Mouse (Mus musculus) embryonic facial prominence, embryonic 15.5 days (tissue): ENCODE results near the gene Socs2. TPM values are rescaled to one million over a fixed set of nuclear protein-coding genes. Genes with fewer than 3 reads are reported as not detected.
A peak's percentile ranks its signal among the peaks of the same experiment; 100 is the strongest.
"Not testable (repeated sequence)": the region's sequence is repeated elsewhere in the genome, so short reads cannot be mapped to it uniquely, and the experiment has no call there.

Source experiments
- ATAC-seq: fragments of 200-750 bp; cut with Nextera tagmentation; 2 replicates; pipeline ENCODE4 v1.8.0; 2017; ENCODE audit warnings: low read depth, moderate TSS enrichment; ENCODE audit not compliant: insufficient number of reproducible peaks, low FRiP score, low TSS enrichment
- H3K27ac ChIP-seq: fragments of 300-500 bp; sonication (generic); replicated peaks from 2 replicates; pipeline ENCODE4 v1.5.1; 2015; ENCODE audit warnings: mild to moderate bottlenecking, inconsistent platforms
- H3K27me3 ChIP-seq: fragments of 300-500 bp; sonication (generic); 2 replicates; pipeline ENCODE4 v1.6.1; 2015; ENCODE audit warnings: inconsistent platforms
- H3K36me3 ChIP-seq: fragments of 300-500 bp; sonication (generic); 2 replicates; pipeline ENCODE4 v1.6.1; 2015; ENCODE audit warnings: mild to moderate bottlenecking, inconsistent platforms
- H3K4me1 ChIP-seq: fragments of 300-500 bp; sonication (generic); 2 replicates; pipeline ENCODE4 v1.6.1; 2015; ENCODE audit warnings: inconsistent platforms
- H3K4me2 ChIP-seq: fragments of 300-500 bp; sonication (generic); replicated peaks from 2 replicates; pipeline ENCODE4 v1.6.1; 2015; ENCODE audit warnings: mild to moderate bottlenecking, inconsistent platforms
- H3K4me3 ChIP-seq: fragments of 300-500 bp; sonication (generic); replicated peaks from 2 replicates; pipeline ENCODE4 v1.5.1; 2015; ENCODE audit warnings: mild to moderate bottlenecking, inconsistent platforms
- H3K9ac ChIP-seq: fragments of 300-500 bp; sonication (generic); 2 replicates; pipeline ENCODE4 v1.6.1; 2015; ENCODE audit warnings: inconsistent platforms
- H3K9me3 ChIP-seq: fragments of 300-500 bp; sonication (generic); replicated peaks from 2 replicates; pipeline ENCODE4 v1.6.1; 2016; ENCODE audit warnings: inconsistent platforms
- WGBS: fragments of 180-500 bp; shearing (Covaris S2); methylation state at CpG from one replicate; pipeline ENCODE4 v1.1.7; 2015; 5-methylcytosine and 5-hydroxymethylcytosine counted together
- polyA plus RNA-seq: library from polyadenylated mRNA; unstranded; fragments of >200 nt; fragmentation: Nextera tagmentation; extraction: Ambion mirVana; gene quantifications from 2 replicates; pipeline ENCODE4 v1.2.1, GENCODE M21; 2015

Socs2 gene
- polyA plus RNA-seq, 1 experiment from 2014 or later, result 74.6 TPM

DNA sequence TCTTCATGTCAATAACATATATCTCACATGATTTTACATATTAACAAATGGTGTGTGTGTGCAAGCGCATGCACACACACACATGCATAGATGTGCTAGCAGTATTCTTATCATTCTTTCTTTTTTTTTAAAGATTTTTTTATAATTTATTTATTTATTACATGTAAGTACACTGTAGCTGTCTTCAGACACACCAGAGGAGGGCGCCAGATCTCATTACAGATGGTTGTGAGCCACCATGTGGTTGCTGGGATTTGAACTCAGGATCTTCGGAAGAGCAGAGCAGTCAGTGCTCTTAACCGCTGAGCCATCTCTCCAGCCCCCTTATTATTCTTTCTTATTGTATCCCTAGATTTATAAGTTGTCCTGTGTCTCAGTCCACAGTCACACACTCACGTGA, 27.2 kb downstream of the Socs2 start:
- H3K4me3 ChIP-seq, H3K36me3 ChIP-seq, H3K27ac ChIP-seq, ATAC-seq, H3K9ac ChIP-seq, H3K4me2 ChIP-seq, H3K4me1 ChIP-seq, H3K27me3 ChIP-seq, H3K9me3 ChIP-seq: not testable (repeated sequence)
- WGBS, result 91% methylated on average over 5 of the region's 5 CpGs

DNA sequence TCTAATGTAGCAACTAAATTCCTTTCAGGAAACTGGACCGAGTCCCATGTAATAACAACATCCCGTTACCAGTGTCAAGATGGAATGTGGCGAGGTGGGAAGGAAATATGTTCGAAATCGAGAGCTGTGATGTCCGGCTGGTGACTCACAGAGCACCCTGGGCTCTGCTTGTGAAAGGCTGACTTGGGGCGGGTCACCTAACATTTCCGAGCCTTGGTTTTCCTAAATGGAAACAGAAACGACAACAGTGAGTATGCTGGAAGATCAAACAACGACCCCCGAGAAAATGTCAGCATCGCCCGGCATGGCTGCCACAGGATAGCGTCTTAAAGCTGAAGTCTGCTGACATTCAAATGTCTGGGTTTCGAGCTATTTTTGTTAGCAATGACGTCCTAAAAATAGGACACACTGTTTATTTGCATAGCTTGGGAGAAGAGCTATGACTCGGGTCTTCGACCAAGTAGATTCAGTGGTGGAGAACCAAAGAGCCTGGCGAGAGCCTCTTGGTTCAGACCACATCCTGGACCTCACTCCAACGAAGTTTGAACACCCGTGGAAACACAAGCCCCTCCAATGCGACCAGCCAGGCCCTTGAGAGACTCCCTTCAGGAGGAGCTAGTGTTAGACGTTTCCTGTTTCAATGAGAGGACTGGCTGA, 28.0 kb downstream of the Socs2 start:
- Histone ChIP-seq H3K36me3 (no peaks in the 10 kb centered on the region), H3K4me2 (peak overlapping the region; percentile 32), H3K4me1 (peaks cover 7% of the 10 kb centered on the region; the same call in 1 of the 2 replicates), H3K9me3 (no peaks in the 10 kb centered on the region), H3K9ac (no peak overlapping the region), H3K4me3 (0 out of 2 replicates have a peak overlapping the region, but pooled peaks have one; percentile 2), H3K27ac (no peak overlapping the region), H3K27me3 (no peaks in the 10 kb centered on the region)
- 40% methylated on average over 23 of the region's 23 CpGs for WGBS
- no peak for ATAC-seq

DNA sequence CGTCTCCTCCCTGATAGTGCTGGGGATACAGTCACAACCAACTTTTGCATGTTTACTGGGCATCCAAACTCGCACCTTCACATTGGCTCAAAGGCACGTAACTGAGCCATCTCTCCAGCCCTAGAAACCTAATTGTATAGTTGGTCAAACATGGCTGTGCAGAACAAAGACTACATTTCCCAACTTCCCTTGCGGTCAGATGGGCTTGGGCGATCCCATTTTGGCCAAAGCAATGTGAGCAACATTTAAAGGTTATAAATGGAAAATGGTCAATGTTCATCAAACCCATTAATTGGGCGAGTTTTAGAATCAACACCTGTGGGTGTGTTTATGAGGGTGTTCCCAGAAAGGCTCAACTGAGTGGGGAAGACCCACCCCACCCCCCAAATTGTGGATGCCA, 30.5 kb downstream of the Socs2 start:
- no peak overlapping the region for H3K4me3 ChIP-seq
- no peak overlapping the region for H3K4me2 ChIP-seq
- ATAC-seq, result no peak
- no peaks in the 10 kb centered on the region for H3K9me3 ChIP-seq
- no peaks in the 10 kb centered on the region for H3K27me3 ChIP-seq
- H3K4me1 ChIP-seq, result peaks cover 7% of the 10 kb centered on the region; the same call in 1 of the 2 replicates
- H3K36me3 ChIP-seq, result no peaks in the 10 kb centered on the region
- no peak overlapping the region for H3K27ac ChIP-seq
- WGBS, result 92% methylated on average over 6 of the region's 6 CpGs
- H3K9ac ChIP-seq, result no peak overlapping the region

DNA sequence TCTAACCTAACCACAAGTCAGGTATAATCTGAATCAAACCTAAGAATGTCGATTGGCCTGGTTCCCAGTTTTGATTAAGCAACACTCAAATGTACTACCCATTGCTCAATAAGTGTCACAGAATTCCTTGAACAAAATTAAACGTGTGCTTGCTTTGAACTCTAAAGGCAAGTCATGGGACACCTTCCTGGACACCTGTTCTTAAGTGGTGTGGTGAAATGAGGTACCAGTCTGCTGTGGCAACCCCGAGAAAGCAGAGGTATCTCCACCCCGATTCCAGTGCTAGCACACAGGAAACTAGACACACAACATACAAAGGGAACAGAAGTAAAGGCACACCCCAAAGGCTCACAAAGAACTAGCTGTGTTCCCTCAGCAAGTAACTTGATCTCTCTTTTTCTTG, 31.2 kb downstream of the Socs2 start:
- 39% methylated on average over 4 of the region's 4 CpGs for WGBS
- Histone ChIP-seq H3K9me3 (no peaks in the 10 kb centered on the region), H3K4me3 (no peak overlapping the region), H3K4me2 (no peak overlapping the region), H3K27ac (no peak overlapping the region; the same call in 1 of the 2 replicates), H3K27me3 (no peaks in the 10 kb centered on the region), H3K4me1 (peaks cover 7% of the 10 kb centered on the region; the same call in 1 of the 2 replicates), H3K36me3 (no peaks in the 10 kb centered on the region), H3K9ac (no peak overlapping the region)
- peak; percentile 47; the same call in 1 of the 2 replicates for ATAC-seq

DNA sequence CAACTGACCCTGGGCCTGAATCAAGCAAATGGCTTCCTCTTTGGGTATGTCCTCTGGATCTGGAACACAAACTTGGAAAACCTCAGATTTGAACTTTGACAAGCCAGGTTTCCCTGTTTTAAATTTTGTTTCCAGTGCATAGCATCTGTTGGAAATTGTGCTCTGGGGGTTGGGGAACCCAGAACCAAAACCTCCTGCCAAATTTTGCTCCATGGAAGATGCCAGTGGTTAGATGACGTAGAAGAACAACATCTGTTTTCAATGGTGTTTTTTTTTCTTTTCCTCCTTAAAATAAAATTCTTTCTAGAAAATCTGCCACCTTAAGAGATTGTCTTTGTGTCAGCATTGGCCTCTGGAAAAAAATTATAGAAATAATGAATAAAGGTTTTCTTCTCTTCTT, 31.9 kb downstream of the Socs2 start:
- H3K9me3 ChIP-seq, result no peaks in the 10 kb centered on the region
- H3K4me2 ChIP-seq, result no peak overlapping the region
- 34% methylated on average over 1 of the region's 1 CpGs for WGBS
- H3K27me3 ChIP-seq, result no peaks in the 10 kb centered on the region
- H3K27ac ChIP-seq, result no peak overlapping the region; the same call in none of the 2 replicates
- no peaks in the 10 kb centered on the region for H3K36me3 ChIP-seq
- H3K9ac ChIP-seq, result no peak overlapping the region
- H3K4me3 ChIP-seq, result no peak overlapping the region
- ATAC-seq, result no peak
- peaks cover 7% of the 10 kb centered on the region; the same call in 1 of the 2 replicates for H3K4me1 ChIP-seq

DNA sequence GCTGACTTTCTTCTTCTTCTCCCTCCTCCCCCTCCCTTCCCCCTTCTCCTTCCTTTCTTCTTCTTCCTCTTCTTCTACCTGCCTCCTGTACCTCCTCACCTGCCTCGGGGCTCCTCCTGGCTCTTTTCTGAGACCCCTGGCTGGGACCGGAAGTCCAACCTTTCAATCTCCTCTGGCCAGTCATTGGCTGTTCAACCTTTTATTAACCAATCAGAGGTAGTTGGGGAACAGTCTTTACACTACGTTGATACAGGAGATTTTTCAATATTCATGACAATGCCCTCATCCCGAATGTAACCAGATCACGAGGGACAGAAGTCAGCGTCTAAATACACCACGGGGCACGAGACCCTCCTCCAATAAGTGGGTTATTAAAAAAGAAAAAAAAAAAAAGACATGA, 32.5 kb downstream of the Socs2 start:
- 78% methylated on average over 8 of the region's 8 CpGs for WGBS
- Histone ChIP-seq H3K9me3 (no peaks in the 10 kb centered on the region), H3K4me1 (peaks cover 7% of the 10 kb centered on the region; the same call in 1 of the 2 replicates), H3K27ac (no peak overlapping the region), H3K9ac (no peak overlapping the region), H3K36me3 (no peaks in the 10 kb centered on the region), H3K4me2 (no peak overlapping the region), H3K27me3 (no peaks in the 10 kb centered on the region), H3K4me3 (no peak overlapping the region)
- no peak for ATAC-seq

DNA sequence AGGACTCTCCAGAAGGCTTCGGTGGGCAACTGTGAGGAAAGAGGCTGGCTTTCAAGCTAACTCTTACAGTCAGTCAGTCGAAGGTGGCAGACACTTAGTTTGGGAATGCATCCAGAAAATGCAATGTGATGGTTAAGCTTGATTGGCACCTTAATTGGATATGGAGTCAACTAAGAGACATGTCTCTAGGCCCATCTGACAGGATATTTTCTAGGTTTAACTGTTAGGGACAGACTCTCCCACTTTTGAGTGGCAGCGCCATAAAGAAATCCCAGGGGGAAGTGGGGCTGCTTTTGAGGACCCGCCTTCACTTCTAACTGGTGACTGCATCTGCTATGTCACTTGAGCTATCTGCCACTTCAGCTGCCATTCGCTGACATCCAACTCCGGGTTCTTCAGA, 43.6 kb downstream of the Socs2 start:
- H3K4me2 ChIP-seq, result no peak overlapping the region
- no peak overlapping the region for H3K4me3 ChIP-seq
- ATAC-seq, result no peak
- no peaks in the 10 kb centered on the region for H3K36me3 ChIP-seq
- H3K4me1 ChIP-seq, result no peaks in the 10 kb centered on the region
- no peak overlapping the region for H3K27ac ChIP-seq
- 80% methylated on average over 6 of the region's 6 CpGs for WGBS
- no peaks in the 10 kb centered on the region for H3K9me3 ChIP-seq
- no peaks in the 10 kb centered on the region for H3K27me3 ChIP-seq
- H3K9ac ChIP-seq, result no peak overlapping the region

DNA sequence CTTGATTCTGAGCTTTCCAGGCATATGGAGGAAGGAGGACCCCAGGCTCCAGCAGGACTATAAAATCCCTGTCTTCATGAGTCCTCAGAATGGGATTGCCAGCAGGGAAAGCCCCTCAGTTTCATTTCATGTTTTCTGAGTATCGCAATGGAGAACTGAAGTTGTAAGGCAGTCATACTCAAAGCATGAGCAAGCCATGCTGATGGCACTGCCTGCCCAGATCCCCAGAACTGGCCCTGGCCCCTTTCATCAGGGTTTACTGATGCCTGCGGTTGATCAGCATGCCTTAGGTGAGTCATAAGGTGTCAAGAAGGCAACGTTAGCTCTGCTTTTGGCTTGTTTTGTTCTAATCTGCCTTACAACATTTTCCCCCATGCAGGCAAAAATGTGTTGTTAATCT, 45.0 kb downstream of the Socs2 start:
- Histone ChIP-seq H3K4me3 (no peak overlapping the region), H3K9me3 (no peaks in the 10 kb centered on the region)
- no peak for ATAC-seq

DNA sequence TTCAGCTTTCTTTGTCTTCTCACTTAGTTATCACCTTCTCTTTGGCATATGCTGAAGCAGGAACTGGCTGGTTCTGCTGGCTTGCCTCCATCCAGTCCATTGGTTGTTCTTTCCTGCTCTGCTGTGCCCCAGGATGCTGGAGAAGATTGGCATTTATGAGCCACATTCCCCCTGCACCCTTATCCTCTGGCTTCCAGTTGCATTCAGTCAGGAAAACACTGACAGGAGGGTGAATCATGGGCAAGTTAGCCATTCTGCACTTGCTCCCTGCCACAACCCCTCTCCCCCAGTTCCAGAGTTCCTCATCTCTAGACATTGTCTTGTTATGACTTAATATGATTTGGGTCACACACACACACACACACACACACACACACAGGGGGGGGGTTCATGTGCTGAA, 47.8 kb downstream of the Socs2 start:
- Histone ChIP-seq H3K27me3 (no peaks in the 10 kb centered on the region), H3K4me2 (no peak overlapping the region), H3K9ac (no peak overlapping the region), H3K4me1 (no peaks in the 10 kb centered on the region), H3K27ac (no peak overlapping the region), H3K9me3 (no peaks in the 10 kb centered on the region), H3K36me3 (no peaks in the 10 kb centered on the region), H3K4me3 (no peak overlapping the region)
- no peak for ATAC-seq

More for the DNA sequence above, 45.0 kb downstream of the Socs2 start:
- H3K9ac ChIP-seq, result no peak overlapping the region
- H3K36me3 ChIP-seq, result no peaks in the 10 kb centered on the region
- H3K27me3 ChIP-seq, result no peaks in the 10 kb centered on the region
- no peak overlapping the region for H3K4me2 ChIP-seq
- no peaks in the 10 kb centered on the region for H3K4me1 ChIP-seq
- WGBS, result 77% methylated on average over 3 of the region's 3 CpGs
- no peak overlapping the region for H3K27ac ChIP-seq

DNA sequence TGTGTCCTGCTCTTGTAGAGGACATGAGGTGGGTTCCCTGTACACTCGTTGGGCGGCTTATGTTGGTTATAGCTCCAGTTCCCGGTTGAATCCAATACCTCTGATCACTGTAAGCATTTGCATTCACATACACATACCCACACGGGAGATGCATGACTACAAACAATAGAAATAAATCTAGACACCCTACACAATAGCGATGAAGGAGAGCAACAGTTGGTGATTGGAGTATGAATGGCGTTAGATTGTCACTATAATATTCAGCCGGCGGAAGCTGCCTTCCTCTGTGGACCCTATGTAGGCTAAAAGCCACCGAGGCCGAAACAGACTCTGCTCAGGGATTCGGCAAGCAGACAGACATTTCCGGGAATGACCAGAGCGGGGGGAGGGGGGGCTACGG, 48.8 kb downstream of the Socs2 start:
- Histone ChIP-seq H3K36me3 (no peaks in the 10 kb centered on the region), H3K27ac (no peak overlapping the region), H3K9ac (no peak overlapping the region), H3K27me3 (no peaks in the 10 kb centered on the region), H3K9me3 (no peaks in the 10 kb centered on the region), H3K4me1 (no peaks in the 10 kb centered on the region), H3K4me3 (no peak overlapping the region), H3K4me2 (no peak overlapping the region)
- no peak for ATAC-seq
- WGBS, result 87% methylated on average over 14 of the region's 14 CpGs

DNA sequence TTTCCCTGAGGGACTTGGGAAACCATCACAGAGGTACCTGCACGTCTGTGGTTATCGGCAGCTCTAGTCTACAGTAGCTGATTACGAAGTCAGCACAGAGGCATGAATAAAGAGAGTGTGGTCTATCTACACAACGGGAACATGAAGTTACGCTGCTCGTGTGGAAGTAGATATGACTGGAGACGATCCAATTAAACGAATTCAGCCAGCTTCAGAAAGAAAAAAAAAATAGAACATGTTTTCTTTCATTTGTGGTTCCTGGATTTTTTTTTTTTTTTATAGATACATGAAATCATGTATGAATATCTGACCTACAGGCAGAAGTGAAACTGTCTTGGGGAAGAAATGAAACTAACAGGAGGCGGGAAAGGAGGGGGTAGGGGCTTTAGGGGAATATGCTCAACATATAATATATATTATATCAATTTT, 49.3 kb downstream of the Socs2 start:
- Histone ChIP-seq H3K9me3 (no peaks in the 10 kb centered on the region), H3K4me2 (no peak overlapping the region), H3K4me3 (no peak overlapping the region), H3K9ac (no peak overlapping the region), H3K36me3 (no peaks in the 10 kb centered on the region), H3K27ac (no peak overlapping the region), H3K27me3 (no peaks in the 10 kb centered on the region), H3K4me1 (no peaks in the 10 kb centered on the region)
- no peak for ATAC-seq
- 75% methylated on average over 9 of the region's 9 CpGs for WGBS

DNA sequence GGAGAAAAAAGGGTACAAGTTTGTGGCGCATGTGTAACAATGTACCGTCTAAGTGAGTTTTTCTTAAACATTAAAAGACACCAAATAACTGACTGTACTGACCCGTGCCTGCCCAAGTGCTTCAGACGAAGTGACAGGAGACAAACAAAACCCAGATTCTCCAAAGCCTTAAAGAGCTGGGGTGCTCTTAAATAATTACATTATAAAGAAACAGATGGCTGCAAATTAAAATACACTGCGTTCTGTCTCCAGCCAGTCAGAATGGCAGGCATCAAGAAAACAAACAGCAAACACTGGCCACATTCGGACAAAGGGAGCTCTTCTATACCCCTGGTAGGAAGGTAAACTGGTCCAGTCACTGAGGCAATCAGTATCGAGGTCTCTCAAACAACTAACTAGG, 49.7 kb downstream of the Socs2 start:
- Histone ChIP-seq H3K27ac (no peak overlapping the region), H3K36me3 (no peaks in the 10 kb centered on the region), H3K9me3 (no peaks in the 10 kb centered on the region), H3K4me2 (no peak overlapping the region), H3K9ac (no peak overlapping the region), H3K4me3 (no peak overlapping the region), H3K4me1 (no peaks in the 10 kb centered on the region), H3K27me3 (no peaks in the 10 kb centered on the region)
- ATAC-seq, result no peak
- WGBS, result 64% methylated on average over 7 of the region's 7 CpGs
